Mouse (Mus musculus) right cerebral cortex, postnatal 25 days (tissue): Measurements from ENCODE around the gene Wnt5a.

Experiments
- DNase-seq: peaks from one replicate; pipeline ENCODE4 v3.0.0; 2022

Gene Wnt5a

DNA sequence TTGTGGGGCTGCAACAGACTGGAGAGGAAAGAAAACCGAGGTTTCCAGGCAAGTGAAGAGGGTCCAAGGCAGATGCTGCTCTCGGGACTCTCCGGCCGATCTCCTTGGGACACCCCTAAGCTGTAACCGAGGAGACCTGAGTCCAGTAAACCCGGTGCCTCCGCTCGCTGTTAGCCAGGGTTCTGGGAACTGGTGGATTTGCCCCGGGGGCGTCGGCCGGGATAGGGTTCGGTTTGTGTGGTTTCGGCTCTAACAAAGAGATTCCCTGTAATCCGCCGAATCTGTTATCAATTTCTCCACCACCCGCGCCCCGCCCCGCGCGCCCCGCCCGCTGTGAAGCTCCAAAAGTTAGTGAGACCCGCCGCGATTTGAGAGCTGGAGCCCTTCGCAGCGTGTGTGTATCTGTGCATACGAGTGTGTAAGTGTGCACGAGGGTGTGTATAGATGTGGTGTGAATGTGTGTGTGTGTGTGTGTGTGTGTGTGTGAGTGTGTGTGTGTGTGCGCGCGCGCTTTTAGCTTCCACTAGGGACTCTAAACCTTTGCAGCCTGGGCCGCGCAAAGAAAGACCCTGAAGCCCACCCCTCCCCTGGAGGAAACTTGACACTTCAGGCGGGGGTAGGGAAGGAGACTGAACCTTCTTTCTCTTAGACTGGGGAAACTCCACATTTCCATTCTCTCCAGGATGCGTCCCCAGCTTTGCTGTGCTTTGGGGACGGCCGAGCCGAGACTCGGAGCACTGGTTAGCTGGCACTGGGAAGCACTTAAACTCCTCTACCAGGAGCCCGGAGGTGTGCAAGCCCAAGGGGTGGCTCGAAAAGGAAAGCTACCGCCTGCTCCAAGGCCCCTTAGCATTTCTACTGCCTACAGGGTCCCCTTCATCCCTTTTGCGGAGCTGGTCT, 5.1 kb downstream of the Wnt5a start:
- peak; percentile 22 for DNase-seq

- DNase-seq: peak; percentile 21
Observed at GRCm38 (mm10) chr14:28510341-28511028, 5.9 kb downstream of the Wnt5a start.

- DNase-seq: peak; percentile 14
Observed at GRCm38 (mm10) chr14:28511029-28511651, 6.6 kb downstream of the Wnt5a start.

DNA sequence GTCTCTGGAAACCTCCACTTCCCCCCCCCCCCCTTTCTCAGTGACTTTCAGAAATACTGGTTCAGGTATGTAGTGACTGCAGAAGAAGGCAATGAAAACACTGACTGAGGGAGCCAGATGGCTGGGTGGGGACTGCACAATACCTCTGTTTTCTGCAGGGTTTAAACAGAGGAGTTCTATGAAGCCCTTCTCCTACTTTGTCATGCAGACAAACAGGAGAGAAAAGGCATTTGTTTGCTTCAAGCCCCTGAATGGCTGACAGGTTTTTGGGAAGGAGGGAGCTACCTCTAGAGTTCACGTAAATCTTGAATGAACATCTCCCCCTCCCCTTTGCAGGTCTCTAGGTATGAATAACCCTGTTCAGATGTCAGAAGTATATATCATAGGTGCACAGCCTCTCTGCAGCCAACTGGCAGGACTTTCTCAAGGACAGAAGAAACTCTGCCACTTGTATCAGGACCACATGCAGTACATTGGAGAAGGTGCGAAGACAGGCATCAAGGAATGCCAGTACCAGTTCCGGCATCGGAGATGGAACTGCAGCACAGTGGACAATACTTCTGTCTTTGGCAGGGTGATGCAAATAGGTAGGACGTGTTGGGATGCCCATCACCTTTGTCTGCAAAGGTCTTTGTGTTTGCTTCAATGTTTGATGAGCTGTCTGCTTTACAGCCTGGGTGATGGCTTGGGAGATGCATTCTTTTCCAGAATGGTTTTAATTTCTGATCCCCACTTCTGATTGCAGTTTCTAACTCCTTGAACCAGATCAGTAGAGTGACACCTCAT, 8.4 kb downstream of the Wnt5a start:
- DNase-seq: no peak

- DNase-seq: no peak
Observed at GRCm38 (mm10) chr14:28514171-28514570, 9.6 kb downstream of the Wnt5a start.

DNA sequence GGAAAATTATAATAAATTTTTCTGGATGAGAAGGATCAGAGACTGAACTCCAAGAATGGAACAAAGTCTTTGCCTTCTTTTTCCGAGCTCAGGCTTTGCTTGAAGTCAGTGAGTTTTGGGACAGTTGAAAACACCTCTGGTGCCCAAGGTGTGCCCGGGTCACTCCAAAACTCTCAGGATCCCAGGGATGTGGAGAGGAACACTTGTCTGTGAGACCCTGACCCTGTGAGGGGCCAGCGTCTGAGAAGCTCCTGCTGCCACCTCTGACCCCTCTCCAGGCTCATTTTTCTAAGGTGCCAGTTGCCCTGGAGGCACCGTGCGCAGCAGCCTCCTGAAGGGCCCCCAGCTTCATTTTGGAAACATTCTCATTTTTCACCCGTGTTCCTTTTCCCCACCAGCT, 10.8 kb downstream of the Wnt5a start:
- DNase-seq: no peak

DNA sequence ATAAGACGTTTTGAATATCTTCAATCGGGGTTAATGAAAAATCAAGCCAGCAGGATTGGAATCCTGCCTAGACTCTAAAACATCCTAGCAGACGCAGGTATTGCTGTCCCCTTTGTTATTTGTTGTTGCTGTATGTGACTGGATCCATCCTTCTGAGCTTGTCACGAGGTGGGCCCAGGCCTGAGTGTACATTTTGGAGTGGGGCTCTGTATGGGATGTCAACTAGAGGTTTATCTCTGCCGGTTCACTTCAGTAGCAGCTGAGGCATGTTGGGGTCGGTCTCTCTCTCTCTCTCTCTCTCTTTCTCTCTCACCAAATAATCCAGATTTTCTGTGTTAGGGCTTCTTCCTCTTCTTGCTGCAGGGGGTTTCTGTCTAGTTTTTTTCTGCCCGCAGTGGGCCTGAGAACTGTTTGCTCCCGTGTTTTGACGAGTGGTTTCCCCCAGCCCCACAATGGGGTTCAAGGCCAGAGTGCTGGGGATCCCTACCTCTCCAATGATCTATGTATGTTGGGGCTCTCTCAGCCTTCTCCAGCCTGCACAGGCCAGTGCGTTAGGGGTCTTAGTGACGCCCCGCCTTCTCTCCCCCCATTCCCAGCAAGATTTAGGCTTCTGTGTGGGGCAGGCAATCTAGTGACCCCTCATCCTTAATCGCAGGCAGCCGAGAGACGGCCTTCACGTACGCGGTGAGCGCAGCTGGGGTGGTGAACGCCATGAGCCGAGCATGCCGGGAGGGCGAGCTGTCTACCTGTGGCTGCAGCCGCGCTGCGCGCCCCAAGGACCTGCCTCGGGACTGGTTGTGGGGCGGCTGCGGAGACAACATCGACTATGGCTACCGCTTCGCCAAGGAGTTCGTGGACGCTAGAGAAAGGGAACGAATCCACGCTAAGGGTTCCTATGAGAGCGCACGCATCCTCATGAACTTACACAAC, 13.3 kb downstream of the Wnt5a start:
- DNase-seq: no peak

DNA sequence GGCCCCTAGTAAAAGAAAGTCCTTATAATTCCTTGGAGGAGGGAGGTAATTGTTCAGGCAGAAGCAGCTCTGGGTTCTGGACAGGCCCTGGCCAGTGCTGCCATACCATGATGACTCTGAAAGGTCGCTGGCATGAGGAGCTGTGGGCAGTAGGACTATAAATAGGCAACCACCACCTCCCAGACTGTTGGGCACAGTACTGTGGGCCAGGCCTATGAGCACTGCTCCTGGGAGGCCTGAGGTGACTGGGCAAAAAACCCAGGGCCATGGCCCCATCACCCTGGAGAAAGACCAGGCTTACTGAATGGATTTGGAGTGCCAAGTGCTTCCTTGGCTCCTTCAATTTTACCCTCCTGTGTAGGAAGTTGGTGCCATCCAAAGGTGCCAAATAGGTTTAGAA, 16.6 kb downstream of the Wnt5a start:
- DNase-seq: no peak

- no peak for DNase-seq
Observed at GRCm38 (mm10) chr14:28522611-28523010, 18.1 kb downstream of the Wnt5a start.

GRCm38 (mm10) chr14:28525566-28525965, 21.0 kb downstream of the Wnt5a start:
- DNase-seq: no peak

GRCm38 (mm10) chr14:28528151-28528685, 23.7 kb downstream of the Wnt5a start:
- no peak for DNase-seq

- DNase-seq: no peak
Observed at GRCm38 (mm10) chr14:28531531-28531930, 27.0 kb downstream of the Wnt5a start.

- DNase-seq: no peak
Observed at GRCm38 (mm10) chr14:28532943-28533342, 28.4 kb downstream of the Wnt5a start.

GRCm38 (mm10) chr14:28533876-28534275, 29.3 kb downstream of the Wnt5a start:
- DNase-seq: no peak

DNA sequence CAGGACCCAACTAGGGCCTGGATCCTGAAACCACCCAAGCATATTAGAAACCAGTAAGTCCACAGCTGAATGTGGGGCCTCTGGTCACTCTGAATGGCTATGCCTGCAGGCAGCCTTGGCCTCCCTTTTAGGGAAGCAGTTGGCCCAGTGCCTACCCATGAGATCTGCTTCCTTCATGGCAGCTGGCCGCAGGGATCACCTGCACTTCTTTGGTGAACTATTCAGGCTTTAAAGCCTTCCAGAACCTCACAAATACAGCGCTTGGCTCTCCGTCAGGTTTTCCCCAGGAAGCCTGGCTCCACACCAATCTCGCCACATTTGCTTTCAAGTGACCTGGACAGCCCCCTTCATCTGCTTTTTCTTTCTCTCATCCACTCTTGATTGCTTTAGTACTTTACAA, 31.3 kb downstream of the Wnt5a start:
- no peak for DNase-seq

GRCm38 (mm10) chr14:28539577-28539976, 35.0 kb downstream of the Wnt5a start:
- DNase-seq: no peak

DNA sequence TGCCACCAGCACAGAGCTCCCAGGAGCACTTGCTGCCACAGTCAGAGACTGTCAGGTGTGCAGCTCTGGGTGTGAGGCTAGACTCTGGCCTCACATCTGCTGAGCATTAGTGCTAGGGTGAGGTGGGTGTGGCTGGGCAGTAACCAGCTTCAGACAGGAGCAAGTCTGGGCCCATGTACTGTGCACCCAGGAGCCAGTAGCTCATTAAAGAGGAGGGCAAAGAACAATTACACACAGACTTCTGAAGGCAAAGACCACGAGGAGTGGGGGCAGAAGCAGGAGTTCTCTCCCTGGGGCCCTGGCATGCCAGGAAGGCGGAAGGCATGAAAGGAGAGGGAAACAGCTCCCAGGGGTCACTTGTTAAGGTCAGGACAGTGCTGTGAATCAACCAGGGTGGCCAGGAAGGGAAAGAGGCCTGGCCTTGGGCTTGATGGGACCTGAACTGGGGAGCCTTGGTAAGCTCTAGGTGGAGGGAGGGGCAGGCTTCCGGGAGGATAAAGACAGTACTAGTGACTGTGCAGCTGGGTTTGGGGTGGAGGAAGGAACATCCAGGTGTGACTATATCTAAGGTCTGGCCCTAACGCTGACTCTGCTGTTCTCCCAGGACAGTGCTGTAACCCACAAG, 37.7 kb downstream of the Wnt5a start:
- DNase-seq: no peak

- DNase-seq: no peak
Observed at GRCm38 (mm10) chr14:28561861-28562260, 57.3 kb downstream of the Wnt5a start.
